In the genomic region with DNA sequence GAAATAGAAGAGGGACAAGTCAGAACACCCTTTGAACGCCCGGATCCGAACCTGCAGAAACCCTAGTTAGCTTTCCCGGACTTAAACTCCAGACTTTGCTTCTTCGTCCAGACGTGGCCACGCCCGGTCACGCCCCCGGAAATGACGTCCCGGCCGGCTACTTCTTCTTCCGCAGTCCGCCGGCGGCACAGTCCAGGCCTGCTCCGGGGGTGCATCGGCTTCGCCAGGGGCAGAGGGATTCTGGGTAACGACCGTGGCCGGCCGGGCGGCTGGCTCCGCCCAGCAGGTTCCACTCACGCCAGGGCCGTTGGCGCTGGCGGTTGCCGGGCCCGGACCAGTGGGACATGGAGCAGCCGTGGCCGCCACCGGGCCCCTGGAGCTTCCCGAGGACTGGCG, we compare ENCODE assay signal across 8 mouse cellular contexts. TPM values are rescaled to one million over a fixed set of nuclear protein-coding genes. Genes with fewer than 3 reads are reported as not detected.
DNase-seq lines count a peak whose midpoint lies in the region; ATAC-seq and TF ChIP-seq lines count a peak whose summit lies in the region.

A gene (plus strand): TSS at position 159 of the 396 bp plus-strand sequence.

- ATAC-seq in cerebellum, adult (ENCODE audit: insufficient number of reproducible peaks, low FRiP score, low TSS enrichment): peak; percentile 98
- peak; percentile 97 for ATAC-seq in forebrain, embryonic 14.5 days
- peak; percentile 96 for ATAC-seq in neural tube, embryonic 15.5 days (ENCODE audit: low FRiP score)

- 0% methylated on average over 37 of the region's 37 CpGs for WGBS in forebrain, embryonic 14.5 days
- under 1% methylated on average over 37 of the region's 37 CpGs for WGBS in neural tube, embryonic 15.5 days

- no peaks in the 10 kb centered on the region for H3K27me3 ChIP-seq in ES-Bruce4 (ENCODE audit: control insufficient read depth, insufficient read depth, low read length, poor library complexity, severe bottlenecking)
- no peaks in the 10 kb centered on the region for H3K27me3 ChIP-seq in forebrain, embryonic 14.5 days (replicated peaks; ENCODE audit: control insufficient read depth, insufficient read depth, low read length)
- H3K27me3 ChIP-seq in neural tube, embryonic 15.5 days (replicated peaks): no peaks in the 10 kb centered on the region

- H3K9ac ChIP-seq in ES-Bruce4 (ENCODE audit: low read depth, poor library complexity, severe bottlenecking): peak within 1 kb of the TSS; percentile 82
- peak within 1 kb of the TSS; percentile 91 for H3K9ac ChIP-seq in forebrain, embryonic 14.5 days (ENCODE audit: low read length)
- peak within 1 kb of the TSS; percentile 86 for H3K9ac ChIP-seq in neural tube, embryonic 15.5 days (replicated peaks)

- no peaks in the 10 kb centered on the region for H3K9me3 ChIP-seq in ES-Bruce4 (replicated peaks; ENCODE audit: control insufficient read depth, insufficient read depth, low read length, poor library complexity, severe bottlenecking)
- no peaks in the 10 kb centered on the region for H3K9me3 ChIP-seq in forebrain, embryonic 14.5 days (replicated peaks; ENCODE audit: control insufficient read depth, low read length)
- H3K9me3 ChIP-seq in neural tube, embryonic 15.5 days (replicated peaks): no peaks in the 10 kb centered on the region

- peak within 1 kb of the TSS; percentile 66; the same call in 1 of the 2 replicates for H3K27ac ChIP-seq in ES-Bruce4 (ENCODE audit: insufficient read depth, low read length)
- H3K27ac ChIP-seq in forebrain, embryonic 14.5 days (ENCODE audit: low read depth, low read length): peak within 1 kb of the TSS; percentile 79
- peak within 1 kb of the TSS; percentile 87 for H3K27ac ChIP-seq in neural tube, embryonic 15.5 days (replicated peaks)

- no peak for TF ChIP-seq POLR2A in ES-Bruce4 (IDR thresholded peaks at IDR 0.05; ENCODE audit: insufficient read depth, low read length)

- DNase-seq in forebrain, embryonic 14.5 days (ENCODE audit: low spot score): peak; percentile 96
- DNase-seq in heart, postnatal 14 days: peak; percentile 98 to 100
- peak; percentile 97 for DNase-seq in layer of hippocampus, adult 11-12 months (ENCODE audit: low spot score)
- peak; percentile 99 for DNase-seq in lung, adult 18-20 months
- DNase-seq in testis, postnatal 14 days (ENCODE audit: low spot score): peak; percentile 97

- TF ChIP-seq EP300 in ES-Bruce4 (IDR thresholded peaks at IDR 0.05; ENCODE audit: insufficient read depth, low read depth, low read length): no peak

- peak within 1 kb of the TSS; percentile 77 for H3K4me3 ChIP-seq in ES-Bruce4 (ENCODE audit: low read depth, low read length)
- H3K4me3 ChIP-seq in forebrain, embryonic 14.5 days (ENCODE audit: low read depth, low read length): peak within 1 kb of the TSS; percentile 92
- peak within 1 kb of the TSS; percentile 86 for H3K4me3 ChIP-seq in neural tube, embryonic 15.5 days (replicated peaks)

- TF ChIP-seq CTCF in ES-Bruce4 (IDR thresholded peaks at IDR 0.05; ENCODE audit: low read depth, low read length): no peak

- H3K4me1 ChIP-seq in ES-Bruce4 (ENCODE audit: control insufficient read depth, insufficient read depth, low read length): peaks cover 2% of the 10 kb centered on the region
- H3K4me1 ChIP-seq in forebrain, embryonic 14.5 days (ENCODE audit: control insufficient read depth, insufficient read depth, low read length): peaks cover 16% of the 10 kb centered on the region
- peaks cover 26% of the 10 kb centered on the region for H3K4me1 ChIP-seq in neural tube, embryonic 15.5 days

- peak within 1 kb of the TSS; percentile 75 for H3K4me2 ChIP-seq in forebrain, embryonic 14.5 days (ENCODE audit: low read length)
- H3K4me2 ChIP-seq in neural tube, embryonic 15.5 days: peak within 1 kb of the TSS; percentile 77

- intact Hi-C loops in heart, postnatal 14 days (cut with DNase I): loop anchor here (2.0 to 5.0 kb wide), 4 partner anchors 35 to 262 kb away; a partner anchor contains a TSS

- H3K36me3 ChIP-seq in ES-Bruce4 (ENCODE audit: control insufficient read depth, insufficient read depth, low read length, poor library complexity, severe bottlenecking): peaks cover 5% of the 10 kb centered on the region
- peaks cover 12% of the 10 kb centered on the region for H3K36me3 ChIP-seq in forebrain, embryonic 14.5 days (ENCODE audit: control insufficient read depth, insufficient read depth, low read length)
- peaks cover 16% of the 10 kb centered on the region; the same call in 1 of the 2 replicates for H3K36me3 ChIP-seq in neural tube, embryonic 15.5 days

RNA-seq across cellular contexts. Expression of the gene that starts here (rescaled TPM):
- 58.9 and 59.3 TPM in 2 replicates for polyA plus RNA-seq in ES-Bruce4 (2011; ENCODE audit: insufficient read depth, insufficient read length, low read depth, missing spikeins)
- polyA plus RNA-seq in forebrain, embryonic 14.5 days (2014; fragmentation: Nextera tagmentation; extraction: Ambion mirVana): 42.0 and 55.0 TPM in 2 replicates
- 10 to 100 TPM; 67.5 to 74.0 TPM for total RNA-seq in heart, postnatal 14 days (2021)
- 44.0 and 46.7 TPM in 2 replicates for polyA plus RNA-seq in neural tube, embryonic 15.5 days (2015; fragmentation: Nextera tagmentation; extraction: Ambion mirVana)

Comparison
In these comparisons a context has a peak if more than half of its experiments do, and no peak if none do; other contexts are left out.
1. Peak in every context shown above with its lines: DNase-seq, ATAC-seq, H3K4me3 ChIP-seq and H3K27ac ChIP-seq.